Mouse (Mus musculus): ENCODE results near the gene Tssk1.

The Tssk1 gene

DNA sequence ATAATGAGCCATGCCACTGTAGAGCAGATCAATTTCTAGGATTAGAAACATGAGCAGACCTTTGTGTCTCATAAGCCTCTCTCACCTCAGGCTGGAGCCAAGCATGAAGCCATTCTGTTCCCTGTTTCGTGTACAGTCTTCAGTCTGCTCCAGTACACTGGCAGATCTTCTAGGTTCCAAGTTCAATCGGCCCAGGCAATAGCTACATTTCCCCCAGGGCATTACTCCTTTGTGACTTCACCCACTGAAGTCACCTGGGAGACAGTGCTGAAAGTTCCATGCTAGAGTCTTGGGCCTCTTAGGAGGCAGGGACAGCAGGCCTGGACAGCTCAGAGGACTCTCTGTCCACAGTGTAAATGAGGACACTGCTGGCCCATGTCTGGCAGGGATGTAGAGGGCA lies at the start of gene Tssk1:
Tssk1 (plus strand) TSS at position 301 of the 400 bp plus-strand sequence.
- no peak for DNase-seq

DNA sequence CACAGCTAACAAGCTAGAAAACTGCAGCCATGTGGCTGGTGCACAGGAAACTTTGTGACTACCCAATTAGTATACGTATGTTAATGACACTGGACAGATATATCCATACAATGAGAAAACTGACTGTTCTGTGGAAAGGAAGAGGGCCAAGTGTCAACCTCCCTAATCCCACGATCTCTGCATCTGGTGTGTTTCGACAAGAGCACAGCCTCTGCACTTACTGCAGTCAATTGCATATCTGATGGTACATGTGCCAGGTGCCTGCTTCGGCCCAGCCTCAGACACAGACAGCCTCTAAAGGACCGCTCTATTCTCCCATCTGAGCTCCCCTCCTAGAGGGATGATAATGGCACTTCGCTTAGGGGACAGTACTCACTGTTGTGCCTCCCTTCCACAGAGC lies 45.6 kb upstream of the Tssk1 start:
- DNase-seq = no peak

- DNase-seq = peak; percentile 51
Observed at GRCm38 (mm10) chr16:17848928-17849327, 45.1 kb upstream of the Tssk1 start.

- DNase-seq = no peak
Observed at GRCm38 (mm10) chr16:17849486-17849885, 44.5 kb upstream of the Tssk1 start.

DNA sequence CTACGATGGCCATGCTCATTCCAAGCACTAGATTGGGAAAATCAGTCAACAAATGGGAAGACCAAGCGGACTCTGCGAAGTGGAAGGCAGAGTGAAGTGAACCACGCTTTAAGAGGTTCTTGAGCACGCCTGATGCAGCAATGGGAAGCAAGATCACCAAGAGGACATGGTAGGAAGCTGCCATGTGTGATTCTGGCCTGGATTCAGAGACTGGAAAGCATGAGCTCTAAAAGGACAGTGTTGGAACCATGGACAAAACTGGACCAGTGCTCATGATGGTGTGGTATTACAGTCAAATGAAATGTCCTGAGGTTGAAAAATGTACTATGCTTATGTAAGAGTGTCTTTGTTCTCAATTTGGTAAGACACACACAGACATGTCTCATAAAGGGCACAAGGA lies 42.7 kb upstream of the Tssk1 start:
- DNase-seq = no peak

- no peak for DNase-seq
Observed at GRCm38 (mm10) chr16:17851860-17852259, 42.2 kb upstream of the Tssk1 start.

DNA sequence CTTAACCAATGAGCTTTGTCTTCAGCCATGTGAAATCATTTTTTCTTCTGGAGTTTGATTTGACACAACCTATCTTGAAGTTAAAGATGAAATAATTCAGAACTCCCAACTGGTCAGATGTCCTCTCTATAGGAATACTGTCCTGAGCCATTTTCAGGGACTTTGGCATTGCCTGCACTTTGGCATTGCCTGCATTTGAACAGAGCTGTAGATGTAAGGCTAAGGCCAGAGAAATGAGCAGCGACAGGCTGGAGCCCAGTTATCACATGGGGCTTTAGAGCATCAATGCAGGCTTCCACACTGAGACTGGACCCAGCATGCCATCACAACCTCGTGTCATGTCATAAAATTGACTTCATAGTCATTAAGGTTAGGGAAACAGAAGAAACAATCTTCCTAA lies 40.8 kb upstream of the Tssk1 start:
- DNase-seq = no peak

DNA sequence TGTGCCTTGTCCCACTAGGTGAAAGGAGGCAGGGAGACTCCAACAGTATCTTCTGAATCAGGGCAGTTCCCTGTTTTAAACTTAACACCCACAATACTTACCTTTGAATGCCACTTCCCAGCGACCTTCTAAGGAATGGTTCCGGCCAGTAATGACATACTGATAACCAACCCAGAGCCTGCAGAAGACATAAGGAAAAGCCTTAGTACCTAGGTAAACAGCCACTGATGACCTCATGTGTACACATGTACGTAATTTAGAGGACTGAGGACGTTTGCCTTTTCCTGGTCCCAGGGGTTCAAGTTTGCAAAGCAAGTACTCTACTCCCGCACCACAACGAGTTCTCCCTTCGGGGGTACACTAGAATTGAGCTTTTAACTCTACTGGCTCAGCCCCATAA lies 36.9 kb upstream of the Tssk1 start:
- no peak for DNase-seq

DNA sequence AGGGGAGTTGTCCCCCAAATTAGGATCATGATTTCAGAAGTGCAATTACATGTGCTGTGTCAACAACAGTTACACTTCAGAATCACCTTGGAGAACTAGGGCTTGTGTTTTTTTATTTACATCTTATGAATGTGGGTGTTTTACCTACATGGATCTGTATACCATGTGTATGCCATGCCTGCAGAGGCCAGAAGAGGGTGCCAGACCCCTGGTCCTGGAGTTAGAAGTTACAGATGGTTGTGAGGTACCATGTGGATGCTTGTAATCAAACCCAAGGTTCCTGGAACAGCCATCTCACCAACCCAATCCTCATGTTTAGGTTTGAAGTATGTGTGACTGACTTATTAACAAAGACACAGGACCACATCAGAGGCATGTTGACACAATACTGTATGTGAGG lies 35.4 kb upstream of the Tssk1 start:
- DNase-seq = peak; percentile 28

DNA sequence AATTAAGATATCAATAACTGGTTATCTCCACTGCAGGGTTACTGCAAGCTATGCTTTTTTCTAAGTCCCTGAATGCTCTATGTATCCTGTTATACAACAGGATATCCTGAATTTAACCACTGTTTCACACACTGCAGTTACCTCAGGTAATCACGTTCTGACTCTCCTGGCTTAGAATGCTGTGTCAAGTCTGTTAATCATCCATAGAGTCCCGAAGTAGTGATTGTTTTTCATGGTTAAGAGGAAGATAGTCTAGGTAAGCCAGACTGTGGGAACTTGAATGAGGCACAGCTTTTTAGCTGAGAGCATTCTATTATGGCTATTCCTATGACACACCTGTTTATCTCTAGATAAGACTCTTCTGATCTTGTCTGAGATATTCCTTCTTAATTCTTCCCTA lies 28.7 kb upstream of the Tssk1 start:
- DNase-seq = no peak

GRCm38 (mm10) chr16:17865770-17866169 lies 28.3 kb upstream of the Tssk1 start:
- DNase-seq = no peak

DNA sequence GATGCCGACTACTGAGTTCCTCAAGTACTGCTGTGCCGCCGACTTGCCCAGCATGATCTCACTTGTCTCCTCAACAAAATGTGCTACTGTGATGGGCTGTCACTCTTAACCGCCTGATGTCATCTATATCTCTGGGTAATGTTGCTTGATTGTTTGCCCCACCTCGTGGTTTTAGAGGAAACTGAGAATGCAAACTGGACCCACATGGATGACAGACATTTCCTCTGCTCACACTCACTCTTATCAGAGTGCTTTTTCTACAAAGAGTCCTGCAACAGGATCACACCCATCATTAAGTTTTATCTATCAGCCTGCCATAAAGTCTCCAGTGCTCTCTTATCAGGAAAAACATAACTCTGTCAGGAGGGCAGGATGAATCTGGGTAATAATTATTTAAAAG lies 22.8 kb upstream of the Tssk1 start:
- no peak for DNase-seq

- DNase-seq = no peak
Observed at GRCm38 (mm10) chr16:17872995-17873394, 21.0 kb upstream of the Tssk1 start.

- no peak for DNase-seq
Observed at GRCm38 (mm10) chr16:17875174-17875573, 18.8 kb upstream of the Tssk1 start.

GRCm38 (mm10) chr16:17876096-17876495 lies 17.9 kb upstream of the Tssk1 start:
- DNase-seq = no peak

- no peak for DNase-seq
Observed at GRCm38 (mm10) chr16:17879571-17879970, 14.5 kb upstream of the Tssk1 start.

DNA sequence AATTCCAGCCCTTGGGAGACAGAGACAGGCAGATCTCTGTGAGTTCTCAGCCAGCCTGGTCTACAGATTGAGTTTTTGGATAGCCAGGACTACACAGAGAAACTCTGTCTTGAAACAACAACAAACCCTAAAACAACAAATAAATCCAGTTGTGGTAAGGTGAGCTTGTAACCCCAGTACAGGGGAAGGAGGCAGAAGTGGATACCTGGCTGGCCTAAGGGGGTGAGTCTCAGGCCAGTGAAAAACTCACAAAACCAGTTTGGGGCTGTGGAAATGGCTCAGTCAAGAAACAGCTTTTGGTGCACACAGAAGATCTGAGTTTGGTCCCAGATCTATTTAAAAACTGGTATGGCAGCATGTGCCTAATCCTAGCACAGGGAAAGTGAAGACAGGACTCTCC lies 11.8 kb upstream of the Tssk1 start:
- DNase-seq = no peak

DNA sequence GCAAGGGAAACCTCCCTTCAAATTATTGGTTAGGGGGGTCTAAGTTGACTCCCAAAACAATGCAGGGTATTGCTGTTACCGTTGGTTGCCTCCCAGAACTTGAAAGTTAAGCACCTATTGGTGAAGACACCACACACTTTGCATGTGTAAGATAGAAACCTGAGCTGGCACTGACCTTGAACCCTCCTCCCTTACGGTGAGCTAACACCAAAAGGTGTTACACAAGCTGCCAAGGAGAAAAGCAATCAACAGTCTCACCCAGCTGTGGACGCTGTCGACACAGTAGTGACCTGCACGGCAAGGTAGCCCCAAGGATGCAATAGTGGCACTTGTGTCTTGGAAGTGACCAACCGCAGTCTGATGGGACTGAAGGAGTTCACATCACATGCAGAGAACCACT lies 9.9 kb upstream of the Tssk1 start:
- DNase-seq = no peak

- no peak for DNase-seq
Observed at GRCm38 (mm10) chr16:17889689-17890341, 4.2 kb upstream of the Tssk1 start.

- no peak for DNase-seq
Observed at GRCm38 (mm10) chr16:17890342-17890727, 3.7 kb upstream of the Tssk1 start.

DNA sequence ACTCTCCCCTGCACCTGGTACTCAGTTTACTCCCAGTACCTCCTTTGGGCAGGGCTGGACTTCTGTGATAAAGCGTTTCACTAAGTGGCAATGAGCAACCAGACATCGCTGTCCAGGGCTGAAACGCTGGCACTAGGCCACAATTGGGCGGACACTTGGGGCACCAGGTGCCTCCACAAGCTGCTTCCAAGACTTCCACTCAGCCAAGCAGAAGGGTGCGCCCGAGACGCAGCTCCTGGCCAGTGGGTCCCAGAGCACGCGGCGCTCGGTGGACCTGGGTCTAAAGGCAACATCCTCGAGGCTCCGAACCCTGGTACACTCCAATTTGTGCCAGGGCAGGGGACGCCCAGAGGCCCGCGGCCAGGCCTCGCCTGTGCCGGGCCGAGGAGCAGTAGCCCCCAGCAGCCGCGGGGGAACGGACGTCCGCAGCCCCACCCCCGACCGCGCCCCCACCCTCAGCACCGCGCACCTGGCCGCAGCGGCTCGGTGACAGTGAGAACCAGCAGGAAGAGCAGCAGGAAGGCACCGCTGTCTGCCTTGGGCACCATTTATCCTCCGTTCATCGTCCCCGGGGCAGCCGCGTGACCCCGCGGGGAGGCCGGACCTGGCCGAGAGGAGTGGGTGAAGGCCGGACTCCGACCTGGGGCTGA lies 3.0 kb upstream of the Tssk1 start:
- DNase-seq = peak; percentile 79

DNA sequence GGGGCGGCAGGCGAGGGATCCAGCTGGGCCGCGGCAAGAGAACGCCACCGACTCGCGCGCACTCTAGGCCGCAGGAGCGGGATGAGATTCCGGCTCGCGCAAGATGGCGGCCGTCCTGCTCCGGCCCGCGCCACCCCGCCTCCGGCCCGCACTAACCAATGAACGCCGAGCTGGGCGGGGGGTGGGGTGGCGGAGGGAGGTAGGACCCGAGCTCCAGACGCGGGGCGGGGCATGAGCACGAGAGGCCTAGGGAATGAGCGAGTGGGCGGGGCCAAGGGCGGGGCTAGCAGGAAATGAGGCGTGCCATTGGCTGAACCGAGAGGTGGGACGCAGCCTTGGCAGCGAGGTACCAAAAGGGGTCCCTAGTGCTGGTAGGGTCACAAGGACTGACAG lies 2.5 kb upstream of the Tssk1 start, which contains the start of gene Gm20518:
Gm20518 (minus strand) TSS at position 105 of the 393 bp plus-strand sequence.
- DNase-seq = peak; percentile 100

GRCm38 (mm10) chr16:17892606-17893005 lies 1.4 kb upstream of the Tssk1 start:
- DNase-seq = peak; percentile 43

- DNase-seq = no peak
Observed at GRCm38 (mm10) chr16:17896091-17896490, 2.1 kb downstream of the Tssk1 start.

DNA sequence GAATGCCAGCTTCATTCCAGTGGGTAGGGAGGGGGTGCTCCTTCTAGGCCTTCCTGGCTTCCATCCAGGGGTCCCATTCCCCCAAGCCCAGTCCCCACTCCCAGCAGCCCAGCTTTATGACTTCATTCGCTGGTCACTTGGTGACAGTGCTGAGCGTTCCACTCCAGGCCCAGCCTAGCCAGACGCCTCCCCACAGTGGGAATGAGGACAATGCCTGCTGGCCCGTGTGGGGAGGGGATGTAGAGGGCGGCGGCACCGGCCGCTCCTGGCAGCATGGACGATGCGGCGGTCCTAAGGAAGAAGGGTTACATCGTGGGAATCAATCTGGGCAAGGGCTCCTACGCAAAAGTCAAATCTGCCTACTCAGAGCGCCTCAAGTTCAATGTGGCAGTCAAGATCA lies 4.4 kb downstream of the Tssk1 start, which contains the start of the genes Dgcr2 and Tssk2:
Dgcr2 (minus strand) TSS at position 101 of the 400 bp plus-strand sequence.
Tssk2 (plus strand) TSS at position 176 of the 400 bp plus-strand sequence.
- DNase-seq = no peak

Data from lung, postnatal 14 days (tissue).